Mouse (Mus musculus) erythroblast, adult 5-6 weeks (primary cell): ENCODE measurements around the gene Igfbp6. TPM values are rescaled to one million over a fixed set of nuclear protein-coding genes. Genes with fewer than 3 reads are reported as not detected.
"Not testable (repeated sequence)": the region's sequence is repeated elsewhere in the genome, so short reads cannot be mapped to it uniquely, and the experiment has no call there.

ENCODE experiments used
- ATAC-seq: replicated peaks from 2 replicates; pipeline ENCODE4 v1.8.0; 2016; ENCODE audit warnings: moderate number of reproducible peaks, mild to moderate bottlenecking, moderate TSS enrichment, inconsistent platforms; ENCODE audit not compliant: poor library complexity, low FRiP score, severe bottlenecking
- total RNA-seq, 2 experiments: library from RNA; stranded (forward) in 1 of 2; stranded (reverse) in 1 of 2; fragments of 150-400 nt in 1 of 2; fragments of 200-764, 138-1000 nt in 1 of 2; gene quantifications; 2 replicates each; pipeline versions ENCODE4 v1.2.3 to v1.2.4; 2015 to 2017; ENCODE audit warnings: low replicate concordance in 2 of 2

The Igfbp6 gene
- total RNA-seq, 2 experiments from 2014 or later: not detected

- ATAC-seq: no peak
These were observed 10.8 kb upstream of the Igfbp6 start for GRCm38 (mm10) chr15:102133314-102133713.

GRCm38 (mm10) chr15:102134709-102135108, 9.5 kb upstream of the Igfbp6 start:
- ATAC-seq: no peak

GRCm38 (mm10) chr15:102135522-102136128, 8.5 kb upstream of the Igfbp6 start:
- peak; percentile 8 for ATAC-seq

GRCm38 (mm10) chr15:102136129-102136758, 7.9 kb upstream of the Igfbp6 start, which contains the start of gene Spryd3:
Spryd3 (minus strand) TSS chr15:102136234.
- ATAC-seq: peak; percentile 98

GRCm38 (mm10) chr15:102141120-102141519, 3.0 kb upstream of the Igfbp6 start:
- no peak for ATAC-seq

- no peak for ATAC-seq
These were observed 949 bp upstream of the Igfbp6 start for GRCm38 (mm10) chr15:102142914-102143912.

GRCm38 (mm10) chr15:102144726-102145125, 564 bp downstream of the Igfbp6 start:
- no peak for ATAC-seq

- ATAC-seq: no peak
These were observed 1.2 kb downstream of the Igfbp6 start for GRCm38 (mm10) chr15:102145330-102145729.

GRCm38 (mm10) chr15:102146089-102146488, 1.9 kb downstream of the Igfbp6 start:
- ATAC-seq: no peak

- ATAC-seq: peak; percentile 58; the same call in 1 of the 2 replicates
These were observed 2.7 kb downstream of the Igfbp6 start for GRCm38 (mm10) chr15:102146882-102147281.

GRCm38 (mm10) chr15:102147674-102148402, 3.7 kb downstream of the Igfbp6 start:
- ATAC-seq: no peak

GRCm38 (mm10) chr15:102149561-102149960, 5.4 kb downstream of the Igfbp6 start:
- no peak for ATAC-seq

- ATAC-seq: peak; percentile 84
These were observed 6.4 kb downstream of the Igfbp6 start, which contains the start of gene Soat2 for GRCm38 (mm10) chr15:102150301-102151135. Soat2 (plus strand) TSS chr15:102150526.

GRCm38 (mm10) chr15:102152646-102153045, 8.5 kb downstream of the Igfbp6 start:
- no peak for ATAC-seq

- not testable (repeated sequence) for ATAC-seq
These were observed 10.8 kb downstream of the Igfbp6 start for GRCm38 (mm10) chr15:102155006-102155405.

GRCm38 (mm10) chr15:102156836-102157235, 12.7 kb downstream of the Igfbp6 start:
- ATAC-seq: no peak

GRCm38 (mm10) chr15:102160415-102161060, 16.4 kb downstream of the Igfbp6 start:
- ATAC-seq: no peak
